Mouse (Mus musculus) erythroblast, adult 5-6 weeks (primary cell): Measurements from ENCODE around the gene Cd8b1. TPM values are rescaled to one million over a fixed set of nuclear protein-coding genes. Genes with fewer than 3 reads are reported as not detected.

Source experiments
- ATAC-seq: replicated peaks from 2 replicates; pipeline ENCODE4 v1.8.0; 2016; ENCODE audit warnings: moderate number of reproducible peaks, mild to moderate bottlenecking, moderate TSS enrichment, inconsistent platforms; ENCODE audit not compliant: poor library complexity, low FRiP score, severe bottlenecking
- total RNA-seq, 2 experiments: library from RNA; stranded (forward) in 1 of 2; stranded (reverse) in 1 of 2; fragments of 150-400 nt in 1 of 2; fragments of 200-764, 138-1000 nt in 1 of 2; gene quantifications; 2 replicates each; pipeline versions ENCODE4 v1.2.3 to v1.2.4; 2015 to 2017; ENCODE audit warnings: low replicate concordance in 2 of 2

Gene Cd8b1
- total RNA-seq, 2 experiments from 2014 or later: not detected

GRCm38 (mm10) chr6:71339351-71339750 is 16.8 kb downstream of the Cd8b1 start:
- no peak for ATAC-seq

GRCm38 (mm10) chr6:71341179-71341578 is 18.6 kb downstream of the Cd8b1 start:
- ATAC-seq: no peak

GRCm38 (mm10) chr6:71348006-71348405 is 25.4 kb downstream of the Cd8b1 start:
- no peak for ATAC-seq

GRCm38 (mm10) chr6:71351201-71351600 is 28.6 kb downstream of the Cd8b1 start:
- no peak for ATAC-seq

GRCm38 (mm10) chr6:71352201-71352600 is 29.6 kb downstream of the Cd8b1 start:
- no peak for ATAC-seq

GRCm38 (mm10) chr6:71352866-71353427 is 30.4 kb downstream of the Cd8b1 start:
- no peak for ATAC-seq

- no peak for ATAC-seq
Measured at GRCm38 (mm10) chr6:71353722-71354121, 31.1 kb downstream of the Cd8b1 start.

GRCm38 (mm10) chr6:71357493-71357892 is 34.9 kb downstream of the Cd8b1 start:
- ATAC-seq: no peak

GRCm38 (mm10) chr6:71360221-71360620 is 37.6 kb downstream of the Cd8b1 start:
- ATAC-seq: no peak

- ATAC-seq: no peak
Measured at GRCm38 (mm10) chr6:71360751-71361150, 38.2 kb downstream of the Cd8b1 start.

- no peak for ATAC-seq
Measured at GRCm38 (mm10) chr6:71361156-71361670, 38.6 kb downstream of the Cd8b1 start.

- no peak for ATAC-seq
Measured at GRCm38 (mm10) chr6:71363995-71364394, 41.4 kb downstream of the Cd8b1 start.

GRCm38 (mm10) chr6:71369416-71369815 is 46.8 kb downstream of the Cd8b1 start:
- ATAC-seq: no peak

- ATAC-seq: no peak
Measured at GRCm38 (mm10) chr6:71371085-71371605, 48.6 kb downstream of the Cd8b1 start.

- ATAC-seq: no peak
Measured at GRCm38 (mm10) chr6:71372041-71372720, 49.6 kb downstream of the Cd8b1 start.

- no peak for ATAC-seq
Measured at GRCm38 (mm10) chr6:71373249-71373775, 50.7 kb downstream of the Cd8b1 start, which contains the start of gene Cd8a. Gene Cd8a (plus strand): TSS chr6:71373427.

GRCm38 (mm10) chr6:71374311-71374829 is 51.8 kb downstream of the Cd8b1 start:
- no peak for ATAC-seq

GRCm38 (mm10) chr6:71374921-71375320 is 52.3 kb downstream of the Cd8b1 start:
- ATAC-seq: no peak

- ATAC-seq: no peak
Measured at GRCm38 (mm10) chr6:71376711-71377110, 54.1 kb downstream of the Cd8b1 start.

GRCm38 (mm10) chr6:71381654-71382053 is 59.1 kb downstream of the Cd8b1 start:
- ATAC-seq: no peak
